9 mouse cellular contexts compared by ENCODE assay signal in genomic region chr19:4456227-4456626, GRCm38 (mm10). TPM values are rescaled to one million over a fixed set of nuclear protein-coding genes. Genes with fewer than 3 reads are reported as not detected.
DNase-seq lines count a peak whose midpoint lies in the region; ATAC-seq and TF ChIP-seq lines count a peak whose summit lies in the region.
"Had no signal": no experiment of that assay in that cellular context is flagged by ENCODE, and none has a peak within 500 bp of the region (broad histone marks: within the 10 kb centered on the region; RNA-seq: fewer than 3 reads in every experiment).

No protein-coding gene starts in this region.

- no peaks in the 10 kb centered on the region for H3K9me3 ChIP-seq in midbrain, embryonic 10.5 days (replicated peaks)
- H3K9me3 ChIP-seq in midbrain, embryonic 16.5 days (replicated peaks; ENCODE audit: control insufficient read depth, low read length, poor library complexity, severe bottlenecking) = no peaks in the 10 kb centered on the region
- H3K9me3 ChIP-seq: lung, embryonic 15.5 days had no signal

- H3K36me3 ChIP-seq in midbrain, embryonic 10.5 days = no peaks in the 10 kb centered on the region
- no peaks in the 10 kb centered on the region for H3K36me3 ChIP-seq in midbrain, embryonic 16.5 days (ENCODE audit: control insufficient read depth, insufficient read depth, low read length)
- H3K36me3 ChIP-seq in kidney, adult 2 months (ENCODE audit: control insufficient read depth, insufficient read depth, low read length) = no peaks in the 10 kb centered on the region
- H3K36me3 ChIP-seq in small intestine, adult 2 months (ENCODE audit: control insufficient read depth, insufficient read depth, low read length) = no peaks in the 10 kb centered on the region
- H3K36me3 ChIP-seq: lung, embryonic 15.5 days had no signal

- H3K4me2 ChIP-seq in midbrain, embryonic 16.5 days (ENCODE audit: low read length) = no peak overlapping the region
- H3K4me2 ChIP-seq: lung, embryonic 15.5 days had no signal

- H3K9ac ChIP-seq in midbrain, embryonic 16.5 days (ENCODE audit: low read depth, low read length) = no peak overlapping the region
- H3K9ac ChIP-seq: lung, embryonic 15.5 days had no signal

- 10% methylated on average over 11 of the region's 11 CpGs for WGBS in midbrain, embryonic 10.5 days
- WGBS in midbrain, embryonic 16.5 days = 12% methylated on average over 11 of the region's 11 CpGs
- 13% methylated on average over 11 of the region's 11 CpGs for WGBS in kidney, adult 2 months
- WGBS in lung, adult 2 months = 14% methylated on average over 11 of the region's 11 CpGs
- 13% methylated on average over 11 of the region's 11 CpGs for WGBS in small intestine, adult 2 months

- peaks cover 20% of the 10 kb centered on the region for H3K4me1 ChIP-seq in midbrain, embryonic 10.5 days
- no peaks in the 10 kb centered on the region for H3K4me1 ChIP-seq in midbrain, embryonic 16.5 days (ENCODE audit: control insufficient read depth, insufficient read depth, low read length)
- H3K4me1 ChIP-seq in kidney, adult 2 months (ENCODE audit: control insufficient read depth, insufficient read depth, low read length) = no peaks in the 10 kb centered on the region
- no peaks in the 10 kb centered on the region for H3K4me1 ChIP-seq in lung, adult 2 months (ENCODE audit: control insufficient read depth, insufficient read depth, low read length)
- H3K4me1 ChIP-seq in small intestine, adult 2 months (ENCODE audit: control insufficient read depth, insufficient read depth, insufficient read length, low read length) = no peaks in the 10 kb centered on the region

- no peak for TF ChIP-seq POLR2A in kidney, adult 2 months (IDR thresholded peaks at IDR 0.05; ENCODE audit: low read depth, low read length)
- no peak for TF ChIP-seq POLR2A in lung, adult 2 months (IDR thresholded peaks at IDR 0.05; ENCODE audit: borderline replicate concordance, extremely low read depth, low read depth, low read length)
- no peak for TF ChIP-seq POLR2A in small intestine, adult 2 months (IDR thresholded peaks at IDR 0.05; ENCODE audit: low read depth, low read length)

- H3K4me3 ChIP-seq in midbrain, embryonic 10.5 days = 0 out of 2 replicates have a peak overlapping the region, but pooled peaks have one; percentile 4
- no peak overlapping the region for H3K4me3 ChIP-seq in midbrain, embryonic 16.5 days (ENCODE audit: low read depth, low read length)
- H3K4me3 ChIP-seq in kidney, adult 2 months (ENCODE audit: insufficient read depth, low read depth, low read length) = no peak overlapping the region
- no peak overlapping the region for H3K4me3 ChIP-seq in lung, adult 2 months (replicated peaks; ENCODE audit: extremely low read depth, low read depth, low read length)
- no peak overlapping the region for H3K4me3 ChIP-seq in small intestine, adult 2 months (ENCODE audit: low read depth, low read length)
- H3K4me3 ChIP-seq: lung, embryonic 15.5 days had no signal

- H3K27me3 ChIP-seq in midbrain, embryonic 10.5 days (ENCODE audit: low read depth, poor library complexity, severe bottlenecking) = peaks cover 7% of the 10 kb centered on the region; the same call in 1 of the 2 replicates
- H3K27me3 ChIP-seq in midbrain, embryonic 16.5 days (ENCODE audit: control insufficient read depth, insufficient read depth, low read depth, low read length) = no peaks in the 10 kb centered on the region
- no peaks in the 10 kb centered on the region for H3K27me3 ChIP-seq in kidney, adult 2 months (replicated peaks; ENCODE audit: control insufficient read depth, insufficient read depth, low read length)
- no peaks in the 10 kb centered on the region for H3K27me3 ChIP-seq in small intestine, adult 2 months (ENCODE audit: control insufficient read depth, insufficient read depth, low read length)
- H3K27me3 ChIP-seq: lung, embryonic 15.5 days had no signal

- DNase-seq in midbrain, embryonic 10.5 days (ENCODE audit: low spot score) = peak; percentile 65
- DNase-seq in ZHBTc4 (ENCODE audit: low read depth, low spot score) = peak; percentile 80
- DNase-seq in cerebellum, adult 9-10 months = peak; percentile 78
- DNase-seq in kidney, adult 2 months = peak; percentile 63
- DNase-seq in lung, adult 2 months = peak; percentile 67

- H3K27ac ChIP-seq in midbrain, embryonic 10.5 days (replicated peaks) = no peak overlapping the region
- no peak overlapping the region for H3K27ac ChIP-seq in midbrain, embryonic 16.5 days (ENCODE audit: low read length)
- H3K27ac ChIP-seq in kidney, adult 2 months (ENCODE audit: insufficient read depth, low read depth, low read length) = no peak overlapping the region
- H3K27ac ChIP-seq in small intestine, adult 2 months (ENCODE audit: insufficient read depth, low read depth, low read length) = no peak overlapping the region
- H3K27ac ChIP-seq: lung, embryonic 15.5 days had no signal

- no peak for ATAC-seq in midbrain, embryonic 16.5 days
- ATAC-seq in activated CD4-positive, CD25-positive, alpha-beta regulatory T cell, adult 4 months = no peak

- peak; percentile 74 for TF ChIP-seq CTCF in kidney, adult 2 months (conservative IDR thresholded peaks at IDR 0.05; ENCODE audit: insufficient read depth, insufficient read length, low read depth, low read length)
- TF ChIP-seq CTCF in lung, adult 2 months (IDR thresholded peaks at IDR 0.05; ENCODE audit: insufficient read depth, low read length) = peak; percentile 63
- peak; percentile 62; the same call in 1 of the 2 replicates for TF ChIP-seq CTCF in small intestine, adult 2 months (IDR thresholded peaks at IDR 0.05; ENCODE audit: extremely low read depth, insufficient read length, insufficient replicate concordance, low read depth, low read length)

RNA-seq across cellular contexts. Expression of gene Rhod, which starts 17.0 kb away (rescaled TPM):
- polyA plus RNA-seq in midbrain, embryonic 10.5 days (2016; fragmentation: Nextera tagmentation; extraction: Ambion mirVana) = 13.7 and 13.9 TPM in 2 replicates
- polyA plus RNA-seq in midbrain, embryonic 16.5 days (2015; fragmentation: Nextera tagmentation; extraction: Ambion mirVana) = 3.8 and 3.9 TPM in 2 replicates
- 35.1 and 35.6 TPM in 2 replicates for polyA plus RNA-seq in kidney, adult 2 months (2012; rRNA removed)
- polyA plus RNA-seq in lung, adult 2 months (2012; rRNA removed) = 11.4 and 17.5 TPM in 2 replicates
- polyA plus RNA-seq in small intestine, adult 2 months (2012; rRNA removed) = 56.0 and 168 TPM in 2 replicates
- polyA plus RNA-seq in activated CD4-positive, CD25-positive, alpha-beta regulatory T cell, adult 4 months (2017; shearing (Covaris generic)) = 1 to 10 TPM; 1.9 to 3.2 TPM

RNA-seq across cellular contexts. Expression of gene Syt12, which starts 21.0 kb away (rescaled TPM):
- polyA plus RNA-seq in midbrain, embryonic 10.5 days (2016; fragmentation: Nextera tagmentation; extraction: Ambion mirVana) = 1.7 and 2.0 TPM in 2 replicates
- 3.2 and 5.2 TPM in 2 replicates for polyA plus RNA-seq in midbrain, embryonic 16.5 days (2015; fragmentation: Nextera tagmentation; extraction: Ambion mirVana)
- 4.6 and 9.8 TPM in 2 replicates for polyA plus RNA-seq in kidney, adult 2 months (2012; rRNA removed)
- 0.82 and 2.3 TPM in 2 replicates for polyA plus RNA-seq in lung, adult 2 months (2012; rRNA removed)
- polyA plus RNA-seq in small intestine, adult 2 months (2012; rRNA removed) = 9.3 and 41.8 TPM in 2 replicates
- polyA plus RNA-seq in activated CD4-positive, CD25-positive, alpha-beta regulatory T cell, adult 4 months (2017; shearing (Covaris generic)) = under 1 TPM in 1 of 2 experiments, not detected in 1; 0.14 TPM

RNA-seq across cellular contexts. Expression of gene 2010003K11Rik, which starts 42.2 kb away (rescaled TPM):
- polyA plus RNA-seq in midbrain, embryonic 10.5 days (2016; fragmentation: Nextera tagmentation; extraction: Ambion mirVana) = not detected in 2 replicates
- not detected in 2 replicates for polyA plus RNA-seq in midbrain, embryonic 16.5 days (2015; fragmentation: Nextera tagmentation; extraction: Ambion mirVana)
- polyA plus RNA-seq in kidney, adult 2 months (2012; rRNA removed) = 2.8 TPM in 2 replicates
- polyA plus RNA-seq in lung, adult 2 months (2012; rRNA removed) = 0.23 and 0.82 TPM in 2 replicates
- 84.7 and 128 TPM in 2 replicates for polyA plus RNA-seq in small intestine, adult 2 months (2012; rRNA removed)
- not detected for polyA plus RNA-seq in activated CD4-positive, CD25-positive, alpha-beta regulatory T cell, adult 4 months (2017; shearing (Covaris generic))
- polyA plus RNA-seq: lung, embryonic 15.5 days had no signal

RNA-seq across cellular contexts. Expression of gene Pcx, which starts 54.0 kb away (rescaled TPM):
- polyA plus RNA-seq in midbrain, embryonic 10.5 days (2016; fragmentation: Nextera tagmentation; extraction: Ambion mirVana) = 20.9 and 24.1 TPM in 2 replicates
- polyA plus RNA-seq in midbrain, embryonic 16.5 days (2015; fragmentation: Nextera tagmentation; extraction: Ambion mirVana) = 25.1 and 35.3 TPM in 2 replicates
- 286 and 295 TPM in 2 replicates for polyA plus RNA-seq in kidney, adult 2 months (2012; rRNA removed)
- 52.7 and 62.6 TPM in 2 replicates for polyA plus RNA-seq in lung, adult 2 months (2012; rRNA removed)
- 31.3 and 44.9 TPM in 2 replicates for polyA plus RNA-seq in small intestine, adult 2 months (2012; rRNA removed)
- polyA plus RNA-seq in activated CD4-positive, CD25-positive, alpha-beta regulatory T cell, adult 4 months (2017; shearing (Covaris generic)) = 1 to 10 TPM; 1.0 to 1.5 TPM

RNA-seq across cellular contexts. Expression of gene Kdm2a, which starts 58.1 kb away (rescaled TPM):
- 47.7 and 50.4 TPM in 2 replicates for polyA plus RNA-seq in midbrain, embryonic 10.5 days (2016; fragmentation: Nextera tagmentation; extraction: Ambion mirVana)
- polyA plus RNA-seq in midbrain, embryonic 16.5 days (2015; fragmentation: Nextera tagmentation; extraction: Ambion mirVana) = 32.1 and 33.8 TPM in 2 replicates
- 74.3 and 89.5 TPM in 2 replicates for polyA plus RNA-seq in kidney, adult 2 months (2012; rRNA removed)
- 71.0 and 80.8 TPM in 2 replicates for polyA plus RNA-seq in lung, adult 2 months (2012; rRNA removed)
- polyA plus RNA-seq in small intestine, adult 2 months (2012; rRNA removed) = 37.8 and 100 TPM in 2 replicates
- polyA plus RNA-seq in activated CD4-positive, CD25-positive, alpha-beta regulatory T cell, adult 4 months (2017; shearing (Covaris generic)) = 10 to 100 TPM; 54.9 to 68.6 TPM

Comparison
In these comparisons a context has a peak if more than half of its experiments do, and no peak if none do; other contexts are left out.
1. RNA of gene 2010003K11Rik, which starts 42.2 kb away (polyA plus RNA-seq): 84.7 to 128 TPM in small intestine, adult 2 months; 2.8 TPM in kidney, adult 2 months, 0.23 to 0.82 TPM in lung, adult 2 months, not detected in midbrain, embryonic 16.5 days, not detected in midbrain, embryonic 10.5 days and not detected in activated CD4-positive, CD25-positive, alpha-beta regulatory T cell, adult 4 months; every median in the first group is over 10 times any median in the second.
2. Peak in every context shown above with its lines, with median percentiles within 50 percentile points of each other: DNase-seq and CTCF ChIP-seq.